Mouse (Mus musculus) kidney, adult 2 months (tissue): Measurements from ENCODE around the gene Thegl.

ENCODE experiments used
- CTCF ChIP-seq: fragments of 200-500 bp; conservative IDR thresholded peaks from 2 replicates; pipeline ENCODE4 v1.5.1; 2011; ENCODE audit warnings: low read depth, mild to moderate bottlenecking, control low read depth, low read length, moderate library complexity, mixed read lengths; ENCODE audit not compliant: insufficient read depth, insufficient read length
- POLR2A ChIP-seq: fragments of 200-500 bp; IDR thresholded peaks from one replicate; pipeline ENCODE4 v1.6.1; 2011; ENCODE audit warnings: low read depth, low read length, control low read depth

GRCm38 (mm10) chr5:76973488-76973887 lies 42.3 kb upstream of the Thegl start:
- TF ChIP-seq CTCF (no peak), POLR2A (no peak)
